Mouse (Mus musculus) myocyte (in vitro differentiated cells): ENCODE measurements around the gene Plekhm1. TPM values are rescaled to one million over a fixed set of nuclear protein-coding genes. Genes with fewer than 3 reads are reported as not detected.
"Not testable (repeated sequence)": the region's sequence is repeated elsewhere in the genome, so short reads cannot be mapped to it uniquely, and the experiment has no call there.

Experiments used
- H3K27me3 ChIP-seq: one replicate; pipeline ENCODE4 v1.6.1; 2011; ENCODE audit not compliant: control insufficient read depth, insufficient read depth, insufficient read length
- H3K36me3 ChIP-seq: one replicate; pipeline ENCODE4 v1.6.1; 2011; ENCODE audit not compliant: control insufficient read depth, insufficient read depth
- H3K4me2 ChIP-seq: one replicate; pipeline ENCODE4 v1.6.1; 2011; ENCODE audit warnings: low read depth, control low read depth
- H3K4me3 ChIP-seq: one replicate; pipeline ENCODE4 v1.5.1; 2011; ENCODE audit warnings: mild to moderate bottlenecking, control low read depth, moderate library complexity
- H3K79me2 ChIP-seq: one replicate; pipeline ENCODE4 v1.6.1; 2011; ENCODE audit not compliant: control insufficient read depth, insufficient read depth
- H3ac ChIP-seq: one replicate; pipeline ENCODE4 v1.6.1; 2011; ENCODE audit not compliant: control insufficient read depth, insufficient read length
- CEBPB ChIP-seq: IDR thresholded peaks from 2 replicates; pipeline ENCODE4 v1.6.1; 2011; ENCODE audit warnings: mild to moderate bottlenecking, moderate library complexity; ENCODE audit not compliant: poor library complexity, insufficient read depth, severe bottlenecking
- E2F4 ChIP-seq: IDR thresholded peaks from one replicate; pipeline ENCODE4 v1.6.1; 2011; ENCODE audit warnings: mild to moderate bottlenecking, control low read depth, moderate library complexity; ENCODE audit not compliant: insufficient read depth
- MAX ChIP-seq: IDR thresholded peaks from one replicate; pipeline ENCODE4 v1.6.1; 2011; ENCODE audit warnings: low read depth, mild to moderate bottlenecking, control low read depth
- MYOD1 ChIP-seq, 3 experiments: IDR thresholded peaks; one replicate each; pipeline ENCODE4 v1.6.1; 2011; ENCODE audit warnings: control low read depth in 2 of 3, low read depth in 2 of 3, mild to moderate bottlenecking in 2 of 3, moderate library complexity in 1 of 3; ENCODE audit not compliant: insufficient read length in 2 of 3, control insufficient read depth in 1 of 3
- MYOG ChIP-seq, 3 experiments: IDR thresholded peaks; one replicate each; pipeline ENCODE4 v1.6.1; 2011; ENCODE audit warnings: control low read depth in 2 of 3, low read depth in 2 of 3, mild to moderate bottlenecking in 2 of 3; ENCODE audit not compliant: insufficient read length in 2 of 3, control insufficient read depth in 1 of 3, insufficient read depth in 1 of 3
- POLR2A ChIP-seq: IDR thresholded peaks from one replicate; pipeline ENCODE4 v1.6.1; 2011; ENCODE audit warnings: low read depth, mild to moderate bottlenecking, control low read depth, moderate library complexity; ENCODE audit not compliant: insufficient read length
- POLR2AphosphoS2 ChIP-seq: IDR thresholded peaks from one replicate; pipeline ENCODE4 v1.6.1; 2011; ENCODE audit warnings: low read depth, control low read depth; ENCODE audit not compliant: insufficient read length
- REST ChIP-seq: IDR thresholded peaks from one replicate; pipeline ENCODE4 v1.6.1; 2011; ENCODE audit warnings: mild to moderate bottlenecking, control low read depth, moderate library complexity; ENCODE audit not compliant: insufficient read depth, insufficient read length
- SRF ChIP-seq: IDR thresholded peaks from one replicate; pipeline ENCODE4 v1.6.1; 2011; ENCODE audit warnings: low read depth; ENCODE audit not compliant: control insufficient read depth, insufficient read length
- TCF12 ChIP-seq: IDR thresholded peaks from one replicate; pipeline ENCODE4 v1.6.1; 2011; ENCODE audit warnings: mild to moderate bottlenecking, control low read depth; ENCODE audit not compliant: poor library complexity, insufficient read depth, severe bottlenecking
- TCF3 ChIP-seq: IDR thresholded peaks from one replicate; pipeline ENCODE4 v1.6.1; 2011; ENCODE audit warnings: low read depth, control low read depth; ENCODE audit not compliant: insufficient read length
- USF1 ChIP-seq: IDR thresholded peaks from one replicate; pipeline ENCODE4 v1.6.1; 2011; ENCODE audit warnings: low read depth, mild to moderate bottlenecking, control low read depth, moderate library complexity
- polyA plus RNA-seq: library from polyadenylated mRNA; unstranded; fragments of >200 nt; fragmentation: generic; extraction: Trizol; gene quantifications from one replicate; pipeline ENCODE4 v1.2.1, GENCODE M21; 2012; ENCODE audit warnings: missing spikeins

Plekhm1 gene
- polyA plus RNA-seq, 1 experiment, result 12.2 TPM

DNA sequence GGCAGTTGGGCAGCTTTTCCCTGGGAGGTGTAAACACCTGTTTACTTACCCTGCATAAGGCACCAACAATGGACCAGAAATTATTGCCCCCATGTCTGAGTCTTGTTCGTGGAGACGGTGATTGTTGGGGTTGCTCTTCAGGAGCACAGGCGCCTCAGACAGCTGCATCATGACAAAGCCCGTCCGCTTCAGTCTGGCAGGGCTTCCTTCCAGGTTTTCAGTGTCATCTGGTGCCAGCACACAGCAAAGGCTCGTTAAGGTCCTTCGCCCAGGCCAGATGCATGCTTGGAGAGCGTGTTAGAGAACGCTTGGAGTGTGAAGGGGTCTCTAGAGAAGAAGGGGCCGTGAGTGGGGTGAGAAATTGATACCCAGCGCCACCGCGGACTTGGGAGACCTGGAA is 87.8 kb downstream of the Plekhm1 start:
- Histone ChIP-seq H3K36me3 (no peaks in the 10 kb centered on the region), H3K4me3 (no peak overlapping the region), H3K79me2 (no peaks in the 10 kb centered on the region), H3K4me2 (no peak overlapping the region), H3ac (no peak overlapping the region), H3K27me3 (no peaks in the 10 kb centered on the region)
- peak in 2 of 3 experiments; percentile 13 to 46 for TF ChIP-seq MYOG (IDR thresholded peaks at IDR 0.05; ENCODE audit: control insufficient read depth in 1 of 3, insufficient read depth in 1 of 3, insufficient read length in 2 of 3, low read depth in 2 of 3)
- TF ChIP-seq MYOD1 (IDR thresholded peaks at IDR 0.05; ENCODE audit: control insufficient read depth in 1 of 3, insufficient read length in 2 of 3, low read depth in 2 of 3), result peak in 2 of 3 experiments; percentile 32 to 51
- no peak for TF ChIP-seq SRF

DNA sequence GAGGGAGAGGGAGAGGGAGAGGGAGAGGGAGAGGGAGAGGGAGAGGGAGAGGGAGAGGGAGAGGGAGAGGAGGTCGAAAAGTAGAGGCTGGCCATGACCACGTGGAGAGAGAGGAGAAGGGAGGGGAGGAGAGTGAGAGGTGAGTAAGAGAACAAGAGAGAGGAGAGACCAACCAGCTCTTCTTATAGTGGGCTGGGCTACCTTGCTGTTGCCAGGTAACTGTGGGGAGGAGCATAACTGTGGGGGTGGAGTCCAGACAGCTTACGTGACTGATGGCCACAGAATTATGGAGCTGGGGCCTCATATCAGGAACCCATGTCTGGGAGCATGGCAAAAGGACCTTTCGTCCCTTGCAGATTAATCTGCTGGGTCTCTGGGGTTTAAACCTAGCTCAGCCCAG is 89.7 kb downstream of the Plekhm1 start:
- not testable (repeated sequence) for H3K4me3 ChIP-seq, H3K79me2 ChIP-seq, H3K27me3 ChIP-seq

DNA sequence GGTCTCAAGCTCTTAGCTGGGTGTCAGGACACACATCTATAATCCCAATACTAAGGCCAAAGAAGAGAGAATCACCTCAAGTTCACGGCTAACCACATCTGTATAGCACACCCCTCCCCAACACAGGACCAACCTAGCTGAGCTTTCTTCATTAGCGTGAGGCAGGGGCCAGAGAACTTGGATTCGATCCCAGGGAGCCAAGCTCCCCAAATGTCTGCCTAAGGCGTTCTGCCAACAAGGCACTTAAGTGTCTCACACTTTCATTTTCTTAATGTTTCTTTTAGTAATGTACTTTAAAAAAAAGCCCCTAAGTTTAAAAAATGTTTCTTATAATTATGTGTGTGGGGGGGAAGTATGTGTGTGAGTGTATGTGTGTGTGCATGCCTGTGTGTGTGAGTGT is 91.8 kb downstream of the Plekhm1 start:
- H3K36me3 ChIP-seq, result no peaks in the 10 kb centered on the region
- H3K79me2 ChIP-seq, result no peaks in the 10 kb centered on the region
- H3K4me3 ChIP-seq, result no peak overlapping the region
- H3K27me3 ChIP-seq, result no peaks in the 10 kb centered on the region
- no peak overlapping the region for H3K4me2 ChIP-seq
- no peak overlapping the region for H3ac ChIP-seq
- TF ChIP-seq TCF3 (no peak), SRF (no peak), CEBPB (no peak), REST (no peak), POLR2A (no peak), USF1 (no peak), E2F4 (no peak), POLR2AphosphoS2 (no peak), MAX (no peak), MYOG (IDR thresholded peaks at IDR 0.05; ENCODE audit: control insufficient read depth in 1 of 3, insufficient read depth in 1 of 3, insufficient read length in 2 of 3, low read depth in 2 of 3) (no peak), TCF12 (no peak), MYOD1 (IDR thresholded peaks at IDR 0.05; ENCODE audit: control insufficient read depth in 1 of 3, insufficient read length in 2 of 3, low read depth in 2 of 3) (no peak)

More for the DNA sequence above, 89.7 kb downstream of the Plekhm1 start:
- H3K36me3 ChIP-seq, H3ac ChIP-seq, H3K4me2 ChIP-seq: not testable (repeated sequence)

DNA sequence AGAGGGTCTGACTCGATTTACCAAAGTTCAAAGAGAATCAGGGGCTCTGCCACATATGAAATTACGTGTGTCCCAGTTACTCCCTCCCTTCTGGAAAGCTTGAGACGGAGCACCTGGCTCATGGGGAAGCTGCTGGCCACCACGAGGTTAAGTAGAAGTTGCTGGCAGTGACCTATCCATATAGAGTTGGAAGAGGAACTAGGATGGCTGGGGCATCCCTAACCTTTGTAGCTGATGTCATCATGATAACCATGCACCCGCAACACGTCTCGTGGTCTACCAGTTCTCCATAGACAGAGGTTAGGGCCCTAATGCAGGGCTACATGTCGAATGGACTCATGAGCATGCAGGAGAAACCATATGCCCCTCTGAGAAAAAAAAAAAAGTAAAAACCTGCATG is 92.3 kb downstream of the Plekhm1 start:
- Histone ChIP-seq H3K27me3 (no peaks in the 10 kb centered on the region), H3K79me2 (no peaks in the 10 kb centered on the region), H3K36me3 (no peaks in the 10 kb centered on the region), H3K4me3 (no peak overlapping the region), H3K4me2 (no peak overlapping the region), H3ac (no peak overlapping the region)
- TF ChIP-seq MYOD1 (IDR thresholded peaks at IDR 0.05; ENCODE audit: control insufficient read depth in 1 of 3, insufficient read length in 2 of 3, low read depth in 2 of 3) (no peak), REST (no peak), MAX (no peak), POLR2AphosphoS2 (no peak), MYOG (IDR thresholded peaks at IDR 0.05; ENCODE audit: control insufficient read depth in 1 of 3, insufficient read depth in 1 of 3, insufficient read length in 2 of 3, low read depth in 2 of 3) (no peak), SRF (no peak), CEBPB (no peak), E2F4 (no peak)

DNA sequence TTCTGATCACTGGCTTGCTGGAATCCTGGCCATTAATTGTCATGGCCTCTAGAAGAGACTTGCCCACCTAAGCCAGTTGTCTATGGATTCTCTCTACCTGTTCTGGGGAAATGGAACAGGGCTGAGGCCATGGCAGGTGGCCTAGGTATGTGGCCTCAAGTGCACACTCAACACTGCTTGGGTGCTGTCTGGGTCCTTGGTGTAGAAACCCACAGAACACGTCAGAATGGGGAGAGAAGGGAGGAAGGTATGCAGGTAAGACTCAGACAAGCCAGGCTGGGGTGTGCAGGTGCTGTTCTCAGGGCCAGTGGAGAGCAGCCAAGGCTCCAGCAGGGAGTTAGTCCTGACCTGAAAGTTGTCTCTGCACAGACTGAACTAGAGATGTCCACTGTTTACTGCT is 94.4 kb downstream of the Plekhm1 start:
- Histone ChIP-seq H3K36me3 (no peaks in the 10 kb centered on the region), H3K27me3 (no peaks in the 10 kb centered on the region), H3K4me3 (no peak overlapping the region), H3K79me2 (no peaks in the 10 kb centered on the region), H3K4me2 (no peak overlapping the region), H3ac (no peak overlapping the region)
- TF ChIP-seq TCF3 (no peak), MYOG (IDR thresholded peaks at IDR 0.05; ENCODE audit: control insufficient read depth in 1 of 3, insufficient read depth in 1 of 3, insufficient read length in 2 of 3, low read depth in 2 of 3) (no peak), E2F4 (no peak), MAX (no peak), CEBPB (no peak), USF1 (no peak)

DNA sequence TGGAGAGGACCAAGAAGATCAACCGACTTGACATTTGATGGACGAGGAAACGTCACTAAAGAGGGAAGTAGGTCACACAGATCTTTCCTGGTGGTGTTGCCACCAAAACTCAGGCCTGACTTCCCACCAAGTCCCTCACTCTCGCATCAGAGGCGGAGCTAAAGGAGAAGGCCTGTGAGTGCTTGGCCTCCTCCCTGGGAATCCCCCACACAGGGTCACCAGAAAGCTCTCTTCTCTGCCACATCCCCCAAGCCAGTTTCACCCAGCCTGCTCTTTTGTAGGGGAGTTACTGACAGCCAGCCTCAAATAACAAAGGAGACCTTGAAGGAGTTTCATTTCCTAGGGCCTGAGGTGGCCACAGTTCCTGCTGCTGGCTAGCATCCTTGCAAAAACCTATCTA is 97.1 kb downstream of the Plekhm1 start:
- TF ChIP-seq CEBPB, result no peak
- no peak for TF ChIP-seq POLR2AphosphoS2
- no peak for TF ChIP-seq POLR2A
- TF ChIP-seq MYOG (IDR thresholded peaks at IDR 0.05; ENCODE audit: control insufficient read depth in 1 of 3, insufficient read depth in 1 of 3, insufficient read length in 2 of 3, low read depth in 2 of 3), result no peak
- no peak for TF ChIP-seq MYOD1 (IDR thresholded peaks at IDR 0.05; ENCODE audit: control insufficient read depth in 1 of 3, insufficient read length in 2 of 3, low read depth in 2 of 3)
- no peak for TF ChIP-seq TCF12
- no peak for TF ChIP-seq USF1
- no peak for TF ChIP-seq REST
- no peak for TF ChIP-seq SRF
- no peak for TF ChIP-seq E2F4
- TF ChIP-seq MAX, result no peak
- TF ChIP-seq TCF3, result no peak
- Histone ChIP-seq H3K4me2 (no peak overlapping the region), H3K27me3 (no peaks in the 10 kb centered on the region), H3K79me2 (no peaks in the 10 kb centered on the region), H3ac (no peak overlapping the region), H3K36me3 (no peaks in the 10 kb centered on the region), H3K4me3 (no peak overlapping the region)
